Mouse (Mus musculus) ES-Bruce4 (cell line): ENCODE measurements around the gene Sdsl.

Source experiments
- EP300 ChIP-seq: IDR thresholded peaks from 2 replicates; pipeline ENCODE4 v1.6.1; 2011; ENCODE audit warnings: low read depth, low read length; ENCODE audit not compliant: insufficient read depth
- POLR2A ChIP-seq: IDR thresholded peaks from one replicate; pipeline ENCODE4 v1.8.1; 2011; ENCODE audit warnings: low read length; ENCODE audit not compliant: insufficient read depth

- TF ChIP-seq POLR2A (no peak), EP300 (no peak)
These were observed 6.9 kb upstream of the Sdsl start for GRCm38 (mm10) chr5:120479538-120479937.
